Mouse (Mus musculus): Measurements from ENCODE around the gene Slc2a3.
"Not testable (repeated sequence)": the region's sequence is repeated elsewhere in the genome, so short reads cannot be mapped to it uniquely, and the experiment has no call there.

Gene Slc2a3

DNA sequence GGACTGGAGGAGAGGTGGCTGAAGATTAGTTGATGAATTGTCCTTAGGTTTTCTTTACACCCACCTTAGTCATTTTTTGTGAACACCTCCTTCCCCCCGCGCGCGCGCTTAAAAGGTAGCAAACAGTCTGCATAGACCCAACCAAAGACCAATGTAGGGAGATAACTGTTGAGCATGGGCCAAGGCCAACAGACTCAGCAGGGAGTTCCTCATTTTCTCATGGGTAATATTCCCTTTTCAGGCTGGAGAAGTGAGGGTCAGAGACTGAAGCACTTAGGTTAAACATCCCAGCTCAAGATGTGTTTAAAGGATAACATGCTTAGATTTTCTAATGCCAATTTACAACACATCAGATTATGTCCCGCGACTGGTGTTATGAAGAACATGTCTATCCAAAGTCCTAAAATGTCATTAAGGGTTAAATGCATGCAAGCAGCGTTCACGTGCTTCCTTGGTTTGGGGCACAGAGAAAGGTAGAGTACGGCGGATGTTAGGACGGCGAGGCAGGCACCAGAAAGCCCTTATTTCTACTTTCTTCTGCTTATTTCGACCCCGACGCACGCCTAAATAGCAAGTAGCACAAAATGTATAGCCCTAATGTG, 37.5 kb downstream of the Slc2a3 start:
- DNase-seq (ENCODE audit: low read depth) = no peak

- no peak for DNase-seq (ENCODE audit: low read depth)
Measured at GRCm38 (mm10) chr6:122762952-122763700, 38.3 kb downstream of the Slc2a3 start.

DNA sequence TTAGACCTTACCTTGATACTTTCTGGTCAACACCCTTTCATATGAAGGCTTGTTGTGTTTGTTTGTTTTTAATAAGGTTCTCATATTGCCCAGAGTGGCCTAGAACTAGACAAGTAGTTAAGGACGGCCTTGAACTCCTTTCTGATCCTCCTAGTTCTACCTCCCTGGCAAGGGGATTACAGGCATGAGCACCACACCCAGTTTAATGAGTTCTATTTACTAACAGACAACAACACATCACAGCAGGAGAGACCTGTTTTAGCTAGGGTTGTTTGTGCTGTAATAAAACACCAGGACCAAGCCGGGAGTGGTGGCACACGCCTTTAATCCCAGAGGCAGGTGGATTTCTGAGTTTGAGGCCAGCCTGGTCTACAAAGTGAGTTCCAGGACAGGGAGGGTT, 39.0 kb downstream of the Slc2a3 start:
- no peak for DNase-seq (ENCODE audit: low read depth)

DNA sequence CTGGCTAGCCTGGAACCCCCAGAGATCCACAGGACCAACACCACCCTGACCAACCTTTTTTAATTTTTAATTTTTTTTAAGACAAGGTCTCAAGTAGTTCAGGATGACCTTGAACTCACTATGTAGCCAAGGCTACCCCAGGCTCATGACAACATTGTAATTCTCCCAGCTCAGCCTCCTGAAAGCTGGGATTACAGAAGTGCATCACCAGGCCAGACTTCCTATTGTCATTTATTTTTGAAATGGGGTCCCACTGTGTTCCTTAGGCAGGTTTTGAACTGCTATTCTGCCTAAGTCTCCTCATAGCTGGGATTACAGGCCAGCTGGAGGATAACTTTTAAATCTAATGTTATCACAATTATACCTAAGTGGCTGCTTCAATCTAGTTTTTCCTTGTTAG, 39.5 kb downstream of the Slc2a3 start:
- DNase-seq (ENCODE audit: low read depth) = no peak

DNA sequence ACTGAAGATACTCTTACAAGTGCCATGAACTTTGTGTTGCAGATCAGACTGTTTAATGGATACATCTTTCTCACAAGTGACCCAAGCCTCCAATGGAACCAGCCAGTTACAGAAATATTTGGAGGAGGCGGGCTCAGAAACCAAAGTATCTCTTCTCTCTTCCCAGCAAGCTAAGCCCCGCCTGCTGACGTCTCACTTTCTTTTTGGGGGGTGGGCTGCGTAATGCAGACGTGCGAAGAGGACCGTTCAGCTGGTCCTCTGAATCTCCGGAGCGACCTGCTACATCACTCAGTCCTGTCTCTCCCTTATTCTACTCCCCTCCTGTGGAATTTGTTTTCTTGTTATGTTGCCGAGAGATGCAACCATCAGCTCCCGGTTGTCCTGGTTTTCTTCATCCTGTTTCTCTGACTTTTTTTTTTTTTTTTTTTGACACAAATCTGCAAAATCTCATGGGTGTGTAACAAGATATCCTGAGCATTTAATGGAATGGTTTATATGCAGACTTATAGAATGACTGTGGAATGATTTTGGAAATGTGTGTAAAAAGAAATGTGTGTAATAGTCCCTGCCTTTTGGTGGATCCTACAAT, 40.3 kb downstream of the Slc2a3 start:
- DNase-seq (ENCODE audit: low read depth) = peak; percentile 47

GRCm38 (mm10) chr6:122758732-122759131, 42.7 kb downstream of the Slc2a3 start:
- peak; percentile 78 for DNase-seq (ENCODE audit: low read depth)

- DNase-seq (ENCODE audit: low read depth) = no peak
Measured at GRCm38 (mm10) chr6:122755913-122756312, 45.5 kb downstream of the Slc2a3 start.

GRCm38 (mm10) chr6:122750579-122750978, 50.9 kb downstream of the Slc2a3 start:
- no peak for DNase-seq (ENCODE audit: low read depth)

GRCm38 (mm10) chr6:122744505-122745249, 56.8 kb downstream of the Slc2a3 start:
- DNase-seq (ENCODE audit: low read depth) = no peak

- DNase-seq (ENCODE audit: low read depth) = no peak
Measured at GRCm38 (mm10) chr6:122743353-122743752, 58.1 kb downstream of the Slc2a3 start.

GRCm38 (mm10) chr6:122742228-122742899, 59.1 kb downstream of the Slc2a3 start:
- DNase-seq (ENCODE audit: low read depth) = no peak

- no peak for DNase-seq (ENCODE audit: low read depth)
Measured at GRCm38 (mm10) chr6:122741460-122742227, 59.8 kb downstream of the Slc2a3 start.

- DNase-seq (ENCODE audit: low read depth) = peak; percentile 89
Measured at GRCm38 (mm10) chr6:122739952-122740351, 61.5 kb downstream of the Slc2a3 start.

- peak; percentile 90 for DNase-seq (ENCODE audit: low read depth)
Measured at GRCm38 (mm10) chr6:122719942-122720341, 81.5 kb downstream of the Slc2a3 start.

- DNase-seq (ENCODE audit: low read depth) = not testable (repeated sequence)
Measured at GRCm38 (mm10) chr6:122718224-122718623, 83.2 kb downstream of the Slc2a3 start.

GRCm38 (mm10) chr6:122715886-122716285, 85.6 kb downstream of the Slc2a3 start:
- no peak for DNase-seq (ENCODE audit: low read depth)

DNA sequence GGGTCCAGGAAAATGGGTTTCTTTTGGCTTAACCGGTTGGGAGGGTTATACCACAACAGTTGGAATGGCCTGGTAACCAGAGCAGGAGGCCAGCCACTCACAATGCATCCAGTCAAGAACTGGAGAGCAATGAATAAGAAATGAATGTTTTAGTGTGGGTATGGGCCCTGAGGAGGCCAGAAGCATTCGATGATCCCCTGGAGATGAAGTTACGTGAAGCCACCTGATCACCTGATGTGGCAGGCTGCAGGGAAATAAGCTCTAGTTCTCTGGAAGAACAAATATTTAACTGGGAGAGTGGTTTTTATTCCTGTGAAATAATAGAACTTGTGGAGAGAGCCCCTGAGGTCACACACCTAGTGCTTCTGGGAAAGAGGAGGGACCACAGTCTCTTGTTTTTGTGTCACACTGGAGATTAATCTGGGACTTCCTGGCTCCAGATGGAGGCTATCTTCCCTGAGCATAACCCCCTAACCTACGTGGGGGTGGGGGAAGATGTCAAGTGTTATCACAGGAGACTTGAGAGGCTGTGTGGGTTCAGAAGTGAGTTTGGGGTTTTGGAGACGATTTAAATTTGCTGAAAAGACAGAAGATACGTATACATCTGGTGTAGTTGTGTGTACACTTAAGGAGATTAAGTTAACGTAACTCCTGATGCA, 86.6 kb downstream of the Slc2a3 start:
- no peak for DNase-seq (ENCODE audit: low read depth)

GRCm38 (mm10) chr6:122713116-122713515, 88.3 kb downstream of the Slc2a3 start:
- DNase-seq (ENCODE audit: low read depth) = not testable (repeated sequence)

- DNase-seq (ENCODE audit: low read depth) = no peak
Measured at GRCm38 (mm10) chr6:122711455-122711854, 90.0 kb downstream of the Slc2a3 start.

GRCm38 (mm10) chr6:122708826-122709225, 92.6 kb downstream of the Slc2a3 start:
- no peak for DNase-seq (ENCODE audit: low read depth)

Data from NIH3T3 (cell line).